ENCODE assay signal across 8 mouse cellular contexts in genomic region chr11:68967337-68968282, GRCm38 (mm10). TPM values are rescaled to one million over a fixed set of nuclear protein-coding genes. Genes with fewer than 3 reads are reported as not detected.
DNase-seq lines count a peak whose midpoint lies in the region; ATAC-seq lines count a peak whose summit lies in the region.

Gene Slc25a35 (plus strand): TSS chr11:68968131.

- peak within 1 kb of the TSS; percentile 91 for H3K4me2 ChIP-seq in kidney, embryonic 15.5 days

- peak within 1 kb of the TSS; percentile 44 for H3K9ac ChIP-seq in kidney, embryonic 15.5 days

- H3K4me1 ChIP-seq in heart, embryonic 10.5 days = peaks cover 37% of the 10 kb centered on the region
- H3K4me1 ChIP-seq in kidney, embryonic 15.5 days = peaks cover 34% of the 10 kb centered on the region

- H3K27ac ChIP-seq in heart, embryonic 10.5 days = peak within 1 kb of the TSS; percentile 75
- peak within 1 kb of the TSS; percentile 7 for H3K27ac ChIP-seq in kidney, embryonic 15.5 days

- H3K4me3 ChIP-seq in heart, embryonic 10.5 days = peak within 1 kb of the TSS; percentile 73
- H3K4me3 ChIP-seq in kidney, embryonic 15.5 days (replicated peaks) = peak within 1 kb of the TSS; percentile 64

- H3K9me3 ChIP-seq in heart, embryonic 10.5 days = no peaks in the 10 kb centered on the region
- H3K9me3 ChIP-seq in kidney, embryonic 15.5 days (replicated peaks) = no peaks in the 10 kb centered on the region

- no peaks in the 10 kb centered on the region for H3K36me3 ChIP-seq in heart, embryonic 10.5 days
- no peaks in the 10 kb centered on the region for H3K36me3 ChIP-seq in kidney, embryonic 15.5 days

- peaks cover 19% of the 10 kb centered on the region; the same call in 1 of the 2 replicates for H3K27me3 ChIP-seq in heart, embryonic 10.5 days (ENCODE audit: insufficient read depth, poor library complexity, severe bottlenecking)
- 0 out of 2 replicates have a peak, but pooled peaks cover 2% of the 10 kb centered on the region for H3K27me3 ChIP-seq in kidney, embryonic 15.5 days

- under 1% methylated on average over 50 of the region's 50 CpGs for WGBS in heart, embryonic 10.5 days
- WGBS in kidney, embryonic 15.5 days = under 1% methylated on average over 50 of the region's 50 CpGs

- peak; percentile 96 for ATAC-seq in erythroblast, adult 5-6 weeks (replicated peaks; ENCODE audit: low FRiP score, poor library complexity, severe bottlenecking)
- ATAC-seq in kidney, embryonic 15.5 days (replicated peaks; ENCODE audit: low FRiP score) = peak; percentile 98
- ATAC-seq in monocyte, adult 5-6 weeks (replicated peaks; ENCODE audit: insufficient number of reproducible peaks, low FRiP score, low TSS enrichment, poor library complexity, severe bottlenecking) = peak; percentile 92

- DNase-seq in B cell, adult 2 months = peak; percentile 78 to 81
- peak; percentile 98 for DNase-seq in brain, adult 2 months (ENCODE audit: low read depth, low spot score)
- peak; percentile 94 for DNase-seq in heart, embryonic 10.5 days (ENCODE audit: low spot score)
- DNase-seq in liver = peak; percentile 94
- DNase-seq in spleen, postnatal 4 days (ENCODE audit: low spot score in 2 of 2) = peak; percentile 90 to 93

RNA-seq across cellular contexts. Expression of gene Slc25a35, which starts in this region (rescaled TPM):
- 0.84 and 8.3 TPM in 2 replicates for total RNA-seq in erythroblast, adult 5-6 weeks (2015; ENCODE audit: low replicate concordance)
- total RNA-seq in erythroblast, adult 5-6 weeks (2017; ENCODE audit: low replicate concordance) = 0.94 TPM in 1 of 2 replicates, not detected in the other
- polyA plus RNA-seq in heart, embryonic 10.5 days (2016; fragmentation: Nextera tagmentation; extraction: Ambion mirVana) = 1.2 and 1.5 TPM in 2 replicates
- 4.8 and 5.0 TPM in 2 replicates for polyA plus RNA-seq in kidney, embryonic 15.5 days (2015; fragmentation: Nextera tagmentation; extraction: Ambion mirVana)
- total RNA-seq in monocyte, adult 5-6 weeks (2017) = 0.38 to 1.7 TPM in 2 of 3 replicates, not detected in the other

Comparison
In these comparisons a context has a peak if more than half of its experiments do, and no peak if none do; other contexts are left out.
1. Peak in every context shown above with its lines: DNase-seq, ATAC-seq, H3K4me3 ChIP-seq and H3K27ac ChIP-seq.